Mouse (Mus musculus) testis, adult 2 months (tissue): ENCODE measurements at regions not wholly inside any gene's neighbourhood (a gene's known extent, or its start where the extent isn't known, plus 50 kb on each side); places are given as distances from the start of the nearest gene placed in this dataset.

ENCODE experiments used
- CTCF ChIP-seq: fragments of 200-500 bp; IDR thresholded peaks from 2 replicates; pipeline ENCODE4 v1.5.1; 2012; ENCODE audit warnings: low read depth, mild to moderate bottlenecking, inconsistent platforms, low read length, moderate library complexity; ENCODE audit not compliant: control insufficient read depth, insufficient read depth, insufficient replicate concordance
- POLR2A ChIP-seq: fragments of 200-500 bp; IDR thresholded peaks from 2 replicates; pipeline ENCODE4 v1.6.1; 2012; ENCODE audit warnings: low read depth, mild to moderate bottlenecking, inconsistent platforms, low read length, moderate library complexity; ENCODE audit not compliant: control insufficient read depth

GRCm38 (mm10) chr5:118434718-118435555 is 125.5 kb upstream of the Med13l start:
- TF ChIP-seq POLR2A: no peak
- no peak for TF ChIP-seq CTCF
